Mouse (Mus musculus): ENCODE measurements around the gene Itgb7. TPM values are rescaled to one million over a fixed set of nuclear protein-coding genes. Genes with fewer than 3 reads are reported as not detected.
A peak's percentile ranks its signal among the peaks of the same experiment; 100 is the strongest.

Itgb7 gene
- polyA plus RNA-seq, 1 experiment from 2014 or later, result 3.5 TPM

GRCm38 (mm10) chr15:102224992-102225617 is 6.6 kb downstream of the Itgb7 start:
- H3K79me2 ChIP-seq (ENCODE audit: inconsistent target), result peaks cover 23% of the 10 kb centered on the region
- H3K36me3 ChIP-seq (ENCODE audit: inconsistent target), result no peaks in the 10 kb centered on the region
- WGBS (ENCODE audit: missing documents), result 5% methylated on average over 20 of the region's 21 CpGs
- no peak overlapping the region for H3K27ac ChIP-seq
- H3K4me3 ChIP-seq (ENCODE audit: inconsistent target), result peak overlapping the region; percentile 6; the same call in 1 of the 2 replicates

- no peaks in the 10 kb centered on the region for H3K36me3 ChIP-seq (ENCODE audit: inconsistent target)
- WGBS (ENCODE audit: missing documents), result 14% methylated on average over 43 of the region's 43 CpGs
- peak overlapping the region; percentile 6; the same call in 1 of the 2 replicates for H3K4me3 ChIP-seq (ENCODE audit: inconsistent target)
- peaks cover 16% of the 10 kb centered on the region for H3K79me2 ChIP-seq (ENCODE audit: inconsistent target)
- no peak overlapping the region for H3K27ac ChIP-seq
Observed at GRCm38 (mm10) chr15:102224186-102224991, 7.4 kb downstream of the Itgb7 start.

GRCm38 (mm10) chr15:102222386-102222785 is 9.4 kb downstream of the Itgb7 start:
- Histone ChIP-seq H3K27ac (no peak overlapping the region), H3K36me3 (ENCODE audit: inconsistent target) (no peaks in the 10 kb centered on the region), H3K4me3 (ENCODE audit: inconsistent target) (no peak overlapping the region), H3K79me2 (ENCODE audit: inconsistent target) (no peaks in the 10 kb centered on the region)
- 89% methylated on average over 9 of the region's 10 CpGs for WGBS (ENCODE audit: missing documents)

DNA sequence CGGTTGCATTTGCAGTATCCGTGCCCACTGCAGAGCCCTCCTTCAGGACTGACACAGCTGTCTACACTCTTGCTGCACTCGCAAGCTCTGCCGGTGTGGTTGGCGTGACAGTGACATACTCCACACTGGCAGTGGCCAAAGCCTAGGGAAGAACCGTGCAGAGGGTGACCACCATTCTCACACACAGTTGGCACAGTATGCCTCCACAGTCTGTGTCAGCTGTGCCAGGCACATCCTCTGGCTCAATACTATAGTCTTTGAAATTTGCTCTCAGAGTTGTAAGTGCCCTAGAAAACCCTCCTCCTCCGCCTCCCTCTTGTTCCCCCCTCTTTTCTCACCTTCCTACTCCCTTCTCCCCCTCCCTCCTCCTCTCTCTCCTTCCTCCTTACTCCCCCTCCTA is 14.4 kb downstream of the Itgb7 start:
- H3K79me2 ChIP-seq (ENCODE audit: inconsistent target), result no peaks in the 10 kb centered on the region
- no peak overlapping the region for H3K27ac ChIP-seq
- H3K36me3 ChIP-seq (ENCODE audit: inconsistent target), result peaks cover 42% of the 10 kb centered on the region
- 89% methylated on average over 7 of the region's 7 CpGs for WGBS (ENCODE audit: missing documents)
- no peak overlapping the region for H3K4me3 ChIP-seq (ENCODE audit: inconsistent target)

DNA sequence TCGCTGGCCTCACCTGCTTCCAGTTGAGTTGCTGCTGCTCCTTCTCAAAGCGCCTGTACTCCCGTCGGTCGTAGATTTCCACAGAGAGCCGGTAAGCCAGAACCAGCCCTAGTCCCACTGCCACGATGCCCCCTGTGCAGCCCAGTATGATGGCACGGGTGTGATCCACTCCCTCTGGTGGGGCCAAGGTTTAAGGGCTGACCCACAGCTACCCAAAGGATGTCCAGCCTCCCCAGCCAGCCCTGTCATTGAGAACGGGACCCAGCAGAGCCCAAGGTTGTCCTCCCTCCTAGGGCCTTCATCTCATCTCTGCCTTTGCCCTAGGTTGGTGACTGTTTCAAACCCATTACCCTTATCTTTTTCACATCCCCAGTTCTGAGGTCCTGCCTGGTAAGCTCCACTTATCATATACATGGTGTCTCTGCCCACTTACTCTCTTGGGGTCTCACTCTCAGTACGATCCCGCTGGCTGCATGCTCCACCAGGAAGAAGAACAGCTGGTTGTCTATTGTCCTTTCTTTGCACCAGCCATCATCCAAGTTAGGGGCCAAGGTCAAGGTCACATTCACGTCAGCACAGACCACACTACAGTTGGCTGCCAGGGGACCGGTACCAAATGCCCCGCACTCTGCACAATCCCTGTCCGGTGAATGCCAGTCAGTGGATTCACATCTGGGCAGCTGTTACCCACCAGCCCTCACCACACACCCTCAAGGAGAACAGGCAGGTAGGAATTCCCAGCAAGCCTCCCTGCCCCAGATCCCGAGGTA is 15.1 kb downstream of the Itgb7 start:
- H3K27ac ChIP-seq, result no peak overlapping the region
- peaks cover 48% of the 10 kb centered on the region for H3K36me3 ChIP-seq (ENCODE audit: inconsistent target)
- 95% methylated on average over 16 of the region's 16 CpGs for WGBS (ENCODE audit: missing documents)
- H3K4me3 ChIP-seq (ENCODE audit: inconsistent target), result no peak overlapping the region
- H3K79me2 ChIP-seq (ENCODE audit: inconsistent target), result no peaks in the 10 kb centered on the region

DNA sequence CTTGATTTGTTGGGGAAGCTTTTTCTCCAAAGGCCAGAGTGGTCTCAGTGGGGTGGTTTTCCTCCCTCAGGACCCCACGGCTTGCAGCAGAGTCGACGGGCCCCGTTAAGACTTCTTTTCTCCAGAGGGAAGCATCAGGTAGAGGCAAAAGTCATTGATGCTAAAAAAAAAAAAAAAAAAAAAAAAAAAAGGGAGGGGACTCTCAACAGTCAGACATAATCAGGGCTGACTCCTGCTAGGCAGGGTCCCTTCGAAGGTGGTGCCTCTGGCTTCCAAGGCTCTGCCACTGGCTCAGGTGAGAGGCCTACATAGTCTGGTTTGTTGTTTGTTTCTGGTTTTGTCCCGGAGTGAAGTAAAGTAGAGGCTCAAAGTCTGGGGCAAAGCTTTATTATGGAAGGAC is 16.1 kb downstream of the Itgb7 start:
- WGBS (ENCODE audit: missing documents), result 92% methylated on average over 2 of the region's 6 CpGs
- Histone ChIP-seq H3K4me3 (ENCODE audit: inconsistent target) (no peak overlapping the region), H3K79me2 (ENCODE audit: inconsistent target) (no peaks in the 10 kb centered on the region; the same call in 1 of the 2 replicates), H3K36me3 (ENCODE audit: inconsistent target) (peaks cover 56% of the 10 kb centered on the region), H3K27ac (no peak overlapping the region)

DNA sequence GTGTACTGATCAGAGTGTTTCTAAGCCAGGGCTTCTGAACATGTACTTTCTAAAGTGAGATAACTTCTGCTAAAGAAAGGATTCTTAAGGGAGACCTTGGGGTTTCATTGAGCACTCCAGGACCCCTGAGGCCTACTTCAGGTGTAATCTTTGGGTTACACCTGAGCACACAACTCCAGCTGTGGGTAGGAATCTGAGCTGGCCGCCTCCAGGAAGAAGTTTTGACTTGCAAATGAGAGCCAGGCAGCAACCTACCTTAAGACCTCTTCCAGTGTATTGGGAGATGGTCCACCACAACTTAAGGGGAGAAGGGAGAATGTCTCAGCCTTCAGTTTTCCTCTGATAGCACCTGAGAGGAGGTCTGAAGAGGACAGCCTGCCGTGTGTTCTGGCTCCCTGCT is 17.6 kb downstream of the Itgb7 start:
- H3K36me3 ChIP-seq (ENCODE audit: inconsistent target), result peaks cover 71% of the 10 kb centered on the region
- H3K79me2 ChIP-seq (ENCODE audit: inconsistent target), result no peaks in the 10 kb centered on the region; the same call in 1 of the 2 replicates
- no peak overlapping the region for H3K4me3 ChIP-seq (ENCODE audit: inconsistent target)
- H3K27ac ChIP-seq, result no peak overlapping the region
- WGBS (ENCODE audit: missing documents), result 100% methylated on average over 1 of the region's 2 CpGs

DNA sequence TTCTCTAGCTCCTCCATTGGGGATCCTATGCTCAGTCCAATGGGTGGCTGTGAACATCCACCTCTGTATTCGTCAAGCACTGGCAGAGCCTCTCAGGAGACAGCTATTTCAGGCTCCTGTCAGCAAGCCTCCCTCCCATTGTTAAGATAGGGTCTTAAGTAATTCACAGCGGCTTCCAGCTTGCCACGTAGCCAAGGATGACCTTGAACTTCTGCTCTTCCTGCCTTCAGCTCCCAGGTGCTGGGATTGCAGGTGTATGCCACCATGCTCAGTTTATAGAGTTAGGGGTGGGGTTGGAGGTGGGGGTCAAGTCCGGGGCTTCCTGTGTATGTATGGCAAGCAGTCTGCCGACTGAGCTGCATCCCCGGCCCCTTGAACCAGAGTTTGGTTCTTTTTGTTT is 19.8 kb downstream of the Itgb7 start:
- H3K79me2 ChIP-seq (ENCODE audit: inconsistent target), result no peaks in the 10 kb centered on the region; the same call in 1 of the 2 replicates
- H3K27ac ChIP-seq, result no peak overlapping the region
- 97% methylated on average over 6 of the region's 6 CpGs for WGBS (ENCODE audit: missing documents)
- no peak overlapping the region for H3K4me3 ChIP-seq (ENCODE audit: inconsistent target)
- H3K36me3 ChIP-seq (ENCODE audit: inconsistent target), result peaks cover 80% of the 10 kb centered on the region

- WGBS (ENCODE audit: missing documents), result 95% methylated on average over 4 of the region's 4 CpGs
- H3K27ac ChIP-seq, result no peak overlapping the region
- no peak overlapping the region for H3K4me3 ChIP-seq (ENCODE audit: inconsistent target)
- peaks cover 74% of the 10 kb centered on the region for H3K36me3 ChIP-seq (ENCODE audit: inconsistent target)
- peaks cover 8% of the 10 kb centered on the region; the same call in 1 of the 2 replicates for H3K79me2 ChIP-seq (ENCODE audit: inconsistent target)
Observed at GRCm38 (mm10) chr15:102210816-102211215, 20.9 kb downstream of the Itgb7 start.

- Histone ChIP-seq H3K4me3 (ENCODE audit: inconsistent target) (no peak overlapping the region), H3K36me3 (ENCODE audit: inconsistent target) (peaks cover 67% of the 10 kb centered on the region), H3K27ac (no peak overlapping the region), H3K79me2 (ENCODE audit: inconsistent target) (peaks cover 25% of the 10 kb centered on the region)
- WGBS (ENCODE audit: missing documents), result 94% methylated on average over 8 of the region's 8 CpGs
Observed at GRCm38 (mm10) chr15:102209114-102209513, 22.6 kb downstream of the Itgb7 start.

DNA sequence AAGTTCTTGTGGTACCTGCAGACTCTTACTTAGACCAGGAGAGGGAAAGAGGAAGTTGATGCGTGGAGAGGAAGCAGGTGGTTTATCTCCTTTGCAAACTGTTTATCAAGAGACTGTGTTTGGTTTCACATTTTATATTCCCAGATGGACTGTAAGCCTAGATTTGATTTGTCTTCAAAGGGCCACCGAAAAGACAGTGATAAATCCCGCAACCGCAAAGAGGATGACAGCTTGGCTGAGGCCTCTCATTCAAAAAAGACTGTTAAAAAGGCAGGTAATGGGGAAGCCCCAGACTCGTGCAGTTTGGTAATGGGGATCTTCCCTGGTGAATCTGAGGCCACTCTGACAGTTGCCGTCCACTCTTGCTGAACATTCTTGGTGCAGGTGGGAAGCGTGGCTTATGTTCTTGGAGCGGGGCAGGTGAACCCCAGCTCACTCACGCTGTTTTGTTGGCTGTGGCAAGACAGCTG is 23.6 kb downstream of the Itgb7 start:
- peaks cover 57% of the 10 kb centered on the region for H3K36me3 ChIP-seq (ENCODE audit: inconsistent target)
- H3K4me3 ChIP-seq (ENCODE audit: inconsistent target), result no peak overlapping the region
- no peak overlapping the region for H3K27ac ChIP-seq
- 42% methylated on average over 9 of the region's 9 CpGs for WGBS (ENCODE audit: missing documents)
- peaks cover 25% of the 10 kb centered on the region for H3K79me2 ChIP-seq (ENCODE audit: inconsistent target)

- 77% methylated on average over 3 of the region's 3 CpGs for WGBS (ENCODE audit: missing documents)
- Histone ChIP-seq H3K79me2 (ENCODE audit: inconsistent target) (peaks cover 25% of the 10 kb centered on the region), H3K36me3 (ENCODE audit: inconsistent target) (peaks cover 49% of the 10 kb centered on the region), H3K27ac (no peak overlapping the region), H3K4me3 (ENCODE audit: inconsistent target) (no peak overlapping the region)
Observed at GRCm38 (mm10) chr15:102207351-102207750, 24.4 kb downstream of the Itgb7 start.

- Histone ChIP-seq H3K36me3 (ENCODE audit: inconsistent target) (peaks cover 36% of the 10 kb centered on the region), H3K4me3 (ENCODE audit: inconsistent target) (no peak overlapping the region), H3K27ac (no peak overlapping the region), H3K79me2 (ENCODE audit: inconsistent target) (peaks cover 25% of the 10 kb centered on the region)
- WGBS (ENCODE audit: missing documents), result 70% methylated on average over 8 of the region's 8 CpGs
Observed at GRCm38 (mm10) chr15:102205779-102206178, 26.0 kb downstream of the Itgb7 start.

DNA sequence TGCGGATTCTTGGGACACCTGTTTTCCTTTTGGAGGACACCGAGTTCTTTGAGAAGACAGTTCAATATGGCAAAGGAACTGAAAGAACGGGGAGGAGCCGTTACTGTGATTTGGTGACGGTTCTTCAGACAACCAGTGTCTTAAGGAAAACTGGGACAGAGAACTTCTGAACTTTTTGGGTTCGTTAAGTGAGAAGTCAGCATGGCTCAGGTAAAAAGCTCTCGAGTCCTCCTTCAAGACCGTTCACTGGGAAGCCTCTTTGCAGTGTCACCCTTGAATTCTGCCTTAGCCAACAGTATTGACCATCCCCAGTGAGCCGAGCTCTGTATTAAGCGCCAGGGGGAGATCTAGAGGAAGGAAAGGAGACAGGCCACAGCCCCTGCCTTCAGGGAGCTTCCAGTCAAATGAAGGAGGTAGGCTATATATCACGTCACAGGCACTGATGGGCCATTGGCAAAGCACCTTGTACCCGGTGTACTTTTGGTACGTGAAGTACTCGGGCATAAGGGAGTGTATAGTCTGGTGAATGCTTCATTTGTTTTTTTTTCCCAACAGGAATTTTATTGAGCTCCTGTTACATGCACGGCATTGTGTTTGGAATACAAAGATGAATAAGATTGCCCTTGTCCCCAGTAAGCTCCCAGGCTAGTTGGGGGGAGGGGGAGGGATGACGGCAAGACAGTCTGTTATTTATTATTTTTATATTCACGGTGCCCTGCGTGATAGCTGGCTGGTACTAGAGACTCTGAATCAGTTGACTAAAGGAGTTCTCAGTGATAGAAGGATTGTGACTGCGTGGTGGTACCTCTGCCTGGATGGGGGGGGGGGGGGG is 26.9 kb downstream of the Itgb7 start, which contains the start of gene Csad:
TSS of gene Csad (minus strand) at position 51 of the 832 bp plus-strand sequence.
- Histone ChIP-seq H3K27ac (peak within 1 kb of the TSS; percentile 33), H3K4me3 (ENCODE audit: inconsistent target) (peak within 1 kb of the TSS; percentile 47), H3K79me2 (ENCODE audit: inconsistent target) (peaks cover 25% of the 10 kb centered on the region), H3K36me3 (ENCODE audit: inconsistent target) (peaks cover 27% of the 10 kb centered on the region)
- WGBS (ENCODE audit: missing documents), result 87% methylated on average over 19 of the region's 19 CpGs

All from macrophage (primary cell).